Mouse (Mus musculus): ENCODE data around the gene Slc34a3.

Slc34a3 gene

DNA sequence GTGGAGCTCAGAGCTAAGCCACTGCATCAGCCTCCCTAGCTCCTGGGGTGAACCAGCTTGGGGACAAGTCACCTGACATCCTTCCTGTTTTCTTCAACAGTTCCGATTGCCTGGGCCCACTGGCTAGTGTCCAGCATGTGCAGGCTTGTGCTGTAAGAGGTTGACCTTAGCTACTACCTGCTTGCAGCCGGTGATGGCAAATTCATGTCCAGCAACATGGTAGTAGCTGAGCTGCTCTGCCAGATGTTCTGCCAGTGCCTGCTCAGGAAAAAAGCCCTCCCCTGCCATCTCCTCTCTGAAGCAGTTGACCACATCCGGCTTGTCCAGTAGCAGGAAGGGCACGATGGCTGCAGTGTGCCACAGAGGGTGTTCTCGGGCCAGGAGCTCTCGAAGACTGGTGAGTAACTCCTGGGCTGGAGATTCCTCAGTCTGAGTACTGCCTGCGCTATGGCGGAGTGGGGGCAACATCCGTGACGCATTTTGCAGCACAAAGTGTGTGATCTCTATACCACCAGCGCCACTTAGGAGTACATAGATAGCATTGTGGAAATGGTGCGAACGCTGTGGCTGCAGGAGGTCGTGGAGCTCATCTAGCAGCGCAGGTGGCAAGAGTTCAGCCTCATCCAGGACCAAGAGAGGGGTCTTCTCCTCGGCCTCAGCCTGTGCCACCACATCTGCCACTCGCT, 39.5 kb downstream of the Slc34a3 start:
- no peak for DNase-seq (ENCODE audit: low spot score in 2 of 2)

- no peak for DNase-seq (ENCODE audit: low spot score in 2 of 2)
Measured at GRCm38 (mm10) chr2:25194006-25194405, 40.2 kb downstream of the Slc34a3 start.

GRCm38 (mm10) chr2:25193330-25193770, 40.8 kb downstream of the Slc34a3 start:
- peak in 1 of 2 experiments; percentile 73 for DNase-seq (ENCODE audit: low spot score in 2 of 2)

- no peak for DNase-seq (ENCODE audit: low spot score in 2 of 2)
Measured at GRCm38 (mm10) chr2:25187841-25188240, 46.3 kb downstream of the Slc34a3 start.

- DNase-seq (ENCODE audit: low spot score in 2 of 2) = no peak
Measured at GRCm38 (mm10) chr2:25186575-25186930, 47.6 kb downstream of the Slc34a3 start.

GRCm38 (mm10) chr2:25185625-25186574, 48.3 kb downstream of the Slc34a3 start:
- no peak for DNase-seq (ENCODE audit: low spot score in 2 of 2)

DNA sequence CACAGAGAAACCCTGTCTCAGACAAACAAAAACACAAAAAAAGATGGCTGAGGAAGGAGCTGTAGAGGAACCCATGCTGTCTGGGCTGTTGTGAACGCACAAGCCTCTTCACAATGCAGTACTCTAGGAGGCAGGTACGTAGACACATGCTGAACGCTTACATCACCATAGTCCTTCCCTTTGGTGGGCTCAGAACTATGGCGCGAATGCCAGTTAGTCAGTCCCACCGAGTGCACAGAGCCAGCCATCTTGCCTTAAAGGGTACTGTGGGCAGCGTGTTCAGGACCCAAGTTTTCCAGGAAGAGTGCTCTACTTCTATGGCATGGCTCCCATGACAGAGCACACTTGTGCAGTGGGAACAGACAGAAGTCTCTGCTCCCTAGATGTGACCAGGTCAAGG, 49.7 kb downstream of the Slc34a3 start:
- no peak for DNase-seq (ENCODE audit: low spot score in 2 of 2)

GRCm38 (mm10) chr2:25183336-25183735, 50.8 kb downstream of the Slc34a3 start:
- no peak for DNase-seq (ENCODE audit: low spot score in 2 of 2)

DNA sequence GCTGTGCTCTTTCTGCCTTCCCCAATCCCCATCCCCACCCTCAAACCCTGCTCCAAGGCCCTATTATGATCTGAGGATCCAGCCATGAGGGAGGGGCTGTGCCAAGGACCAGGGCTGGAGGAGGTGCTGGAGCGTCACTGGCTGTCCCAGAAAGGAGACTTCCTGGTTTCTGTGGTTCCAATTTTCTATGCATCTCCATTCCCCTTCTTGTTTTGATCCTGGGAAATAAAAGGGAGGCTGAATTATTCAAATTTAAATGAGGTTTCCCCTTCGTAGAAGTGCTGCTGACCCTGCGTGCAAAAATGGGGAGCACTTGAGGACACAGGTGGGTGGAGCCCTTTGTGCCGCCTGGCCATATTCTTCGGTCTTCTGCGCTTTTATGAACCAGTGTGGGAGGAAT, 51.5 kb downstream of the Slc34a3 start:
- no peak for DNase-seq (ENCODE audit: low spot score in 2 of 2)

- DNase-seq (ENCODE audit: low spot score in 2 of 2) = no peak
Measured at GRCm38 (mm10) chr2:25181891-25182397, 52.2 kb downstream of the Slc34a3 start.

DNA sequence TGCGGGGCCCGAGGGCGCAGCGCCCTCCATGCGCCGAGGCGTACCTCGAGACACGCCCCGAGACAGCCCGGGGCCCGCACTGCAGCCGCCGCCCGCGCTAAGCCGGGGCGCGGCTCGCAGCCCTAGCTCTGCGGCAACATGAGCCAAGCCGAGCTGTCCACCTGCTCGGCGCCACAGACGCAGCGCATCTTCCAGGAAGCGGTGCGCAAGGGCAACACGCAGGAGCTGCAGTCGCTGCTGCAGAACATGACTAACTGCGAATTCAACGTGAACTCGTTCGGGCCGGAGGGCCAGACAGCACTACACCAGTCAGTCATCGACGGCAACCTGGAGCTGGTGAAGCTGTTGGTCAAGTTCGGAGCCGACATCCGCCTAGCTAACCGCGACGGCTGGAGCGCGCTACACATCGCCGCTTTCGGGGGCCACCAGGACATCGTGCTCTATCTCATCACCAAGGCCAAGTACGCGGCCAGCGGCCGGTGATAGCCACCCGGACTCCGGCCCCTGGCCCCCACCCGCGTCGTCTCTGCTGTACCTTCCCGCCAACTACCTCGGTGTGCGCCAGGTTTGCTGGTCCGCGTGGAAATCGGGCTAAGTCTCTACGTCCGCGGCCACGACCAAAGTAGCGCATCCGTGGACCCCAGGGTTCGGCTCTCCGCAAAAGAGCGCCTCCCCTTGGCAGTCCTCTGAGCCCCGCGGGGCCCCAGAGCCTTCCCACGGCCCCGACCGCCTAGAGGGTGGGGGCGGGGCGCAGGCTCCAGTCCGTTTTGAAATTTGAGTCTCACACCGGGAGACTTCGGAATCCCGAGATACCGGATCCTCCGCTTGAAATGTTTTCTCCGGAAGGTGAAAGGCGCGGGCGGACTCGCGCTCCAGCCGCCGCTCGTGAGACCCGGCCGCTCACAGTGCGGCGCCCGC, 52.9 kb downstream of the Slc34a3 start:
- DNase-seq (ENCODE audit: low spot score in 2 of 2) = no peak

DNA sequence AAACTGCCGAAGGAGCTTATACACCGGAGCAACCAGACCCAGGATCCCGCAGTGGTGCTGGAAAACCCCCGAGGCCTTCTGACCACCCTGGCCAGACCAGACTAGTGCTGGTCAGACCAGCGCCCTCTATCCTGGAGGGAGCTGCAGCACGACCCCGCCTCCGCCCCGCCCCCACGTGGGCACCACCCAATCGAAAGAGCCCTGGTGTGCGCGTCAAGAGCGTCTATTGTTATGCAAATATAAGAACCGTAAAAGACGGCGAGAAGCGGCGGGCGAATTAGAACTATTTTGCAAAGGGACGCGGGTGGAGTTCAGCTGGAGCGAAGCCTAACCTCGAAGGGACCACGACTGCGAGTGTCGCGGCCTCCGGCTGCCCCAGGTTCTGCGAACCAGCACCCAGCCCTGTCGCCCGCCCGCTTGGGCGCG, 53.7 kb downstream of the Slc34a3 start, which contains the start of gene Nrarp:
Gene Nrarp, plus strand, starts transcription at position 281 of the 426 bp plus-strand sequence.
- DNase-seq (ENCODE audit: low spot score in 2 of 2) = peak; percentile 87

DNA sequence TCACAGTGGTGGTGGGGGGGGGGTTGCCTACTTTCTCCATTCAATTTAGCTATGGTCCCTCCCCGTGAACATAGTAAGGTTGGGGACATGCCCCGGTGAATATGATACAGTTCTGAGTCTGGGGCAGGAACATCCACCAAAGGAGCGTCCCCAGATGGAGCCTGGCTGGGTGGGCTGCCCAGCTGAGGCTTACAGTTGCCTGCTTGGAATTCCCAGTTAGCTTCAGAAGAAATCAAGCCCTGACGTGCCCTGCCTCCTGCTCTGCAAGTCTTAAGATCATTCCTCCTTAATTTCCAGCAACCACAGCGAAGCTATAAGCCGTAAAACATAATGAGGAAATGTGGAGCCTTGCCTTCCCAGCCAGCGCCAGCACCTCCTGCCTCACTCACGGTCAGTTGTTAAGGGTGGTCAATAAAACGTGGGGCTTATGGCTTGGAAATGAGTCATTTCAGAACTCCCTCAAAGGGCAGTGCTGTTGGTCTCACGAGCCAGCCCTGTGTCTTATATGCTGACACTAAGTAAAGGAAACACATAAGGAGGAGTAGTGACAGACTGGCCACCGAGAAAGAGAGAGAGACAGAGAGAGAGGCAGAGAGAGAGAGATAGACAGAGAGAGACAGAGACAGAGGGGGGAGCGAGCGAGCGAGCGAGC, 54.5 kb downstream of the Slc34a3 start:
- DNase-seq (ENCODE audit: low spot score in 2 of 2) = no peak

All from frontal cortex, postnatal 25 days (tissue).